Mouse (Mus musculus): ENCODE measurements at regions not wholly inside any gene's neighbourhood (a gene's known extent, or its start where the extent isn't known, plus 50 kb on each side); places are given as distances from the start of the nearest gene placed in this dataset.

DNA sequence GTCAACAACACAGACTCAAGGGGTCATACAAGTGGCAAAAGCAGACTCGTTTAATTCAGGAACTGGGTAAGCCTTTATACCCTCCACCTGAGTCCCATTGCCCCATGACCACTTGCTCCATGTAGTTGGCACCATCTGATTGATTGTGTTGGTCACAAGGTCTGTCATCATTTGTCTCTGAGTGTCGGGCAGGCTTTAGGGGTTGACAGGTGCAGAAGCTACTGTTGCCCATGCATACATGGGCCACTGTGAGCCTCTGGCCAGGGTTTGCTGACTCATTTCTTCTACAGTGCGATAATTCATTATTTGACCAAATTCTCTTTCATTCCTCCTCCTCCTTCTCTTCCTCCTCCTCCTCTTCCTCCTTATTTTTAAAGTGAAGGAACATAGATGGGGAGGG is 113.0 kb upstream of the Hdac4 start:
- 95% methylated on average over 3 of the region's 3 CpGs for WGBS
- Histone ChIP-seq H3K4me2 (replicated peaks) (no peak overlapping the region), H3K36me3 (no peaks in the 10 kb centered on the region), H3K9ac (replicated peaks) (no peak overlapping the region), H3K4me1 (replicated peaks) (no peaks in the 10 kb centered on the region), H3K4me3 (replicated peaks) (no peak overlapping the region), H3K27me3 (no peaks in the 10 kb centered on the region), H3K9me3 (0 out of 2 replicates have a peak, but pooled peaks cover 10% of the 10 kb centered on the region), H3K27ac (no peak overlapping the region)
- ATAC-seq = no peak

DNA sequence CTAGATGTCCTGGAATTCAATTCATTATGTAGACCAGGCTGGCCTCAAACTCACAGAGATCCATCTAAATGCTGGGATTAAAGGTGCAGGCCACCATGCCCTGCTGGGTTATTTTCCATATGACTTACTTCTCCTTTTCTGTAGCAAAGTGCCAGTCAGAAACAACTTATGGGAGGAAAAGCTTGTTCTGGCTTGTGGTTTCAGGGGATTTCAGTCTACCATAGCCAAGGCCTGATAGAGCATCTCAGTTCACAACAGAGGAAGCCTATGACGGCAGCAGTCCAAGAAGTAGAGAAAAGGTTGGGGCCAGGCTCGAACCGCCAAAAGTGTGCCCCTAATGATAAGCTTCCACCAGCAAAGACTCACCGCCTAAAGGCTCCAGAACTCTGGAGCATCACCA is 110.5 kb upstream of the Hdac4 start:
- H3K4me1 ChIP-seq (replicated peaks) = no peaks in the 10 kb centered on the region
- H3K27me3 ChIP-seq = no peaks in the 10 kb centered on the region
- H3K36me3 ChIP-seq = no peaks in the 10 kb centered on the region
- no peak overlapping the region for H3K4me3 ChIP-seq (replicated peaks)
- H3K9me3 ChIP-seq = 0 out of 2 replicates have a peak, but pooled peaks cover 10% of the 10 kb centered on the region
- H3K27ac ChIP-seq = no peak overlapping the region
- no peak overlapping the region for H3K4me2 ChIP-seq (replicated peaks)
- 89% methylated on average over 4 of the region's 4 CpGs for WGBS
- H3K9ac ChIP-seq (replicated peaks) = no peak overlapping the region
- no peak for ATAC-seq

DNA sequence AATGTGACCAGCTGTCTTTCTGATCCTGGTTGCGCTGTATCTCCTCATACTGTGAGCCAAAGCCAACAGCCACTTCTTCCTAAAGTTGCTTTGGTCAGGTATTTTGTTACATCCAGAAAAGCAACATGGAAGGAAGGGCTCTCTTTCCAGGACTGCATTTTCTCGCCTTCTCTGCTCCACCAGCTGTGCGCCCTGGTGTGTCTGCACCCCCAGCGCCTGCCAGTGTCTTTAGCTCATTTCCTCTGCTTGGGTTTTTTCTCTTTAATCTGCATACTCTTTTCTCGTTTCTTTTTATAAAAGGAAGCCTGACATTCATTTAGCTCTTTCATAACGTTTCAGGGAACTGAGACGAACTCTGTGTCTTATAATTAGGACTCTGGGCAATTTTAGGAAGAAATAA is 103.5 kb upstream of the Hdac4 start:
- Histone ChIP-seq H3K9me3 (no peaks in the 10 kb centered on the region), H3K36me3 (no peaks in the 10 kb centered on the region), H3K27me3 (no peaks in the 10 kb centered on the region), H3K27ac (no peak overlapping the region), H3K4me3 (replicated peaks) (no peak overlapping the region), H3K9ac (replicated peaks) (no peak overlapping the region), H3K4me2 (replicated peaks) (no peak overlapping the region), H3K4me1 (replicated peaks) (no peaks in the 10 kb centered on the region)
- no peak for ATAC-seq
- WGBS = 72% methylated on average over 7 of the region's 7 CpGs

DNA sequence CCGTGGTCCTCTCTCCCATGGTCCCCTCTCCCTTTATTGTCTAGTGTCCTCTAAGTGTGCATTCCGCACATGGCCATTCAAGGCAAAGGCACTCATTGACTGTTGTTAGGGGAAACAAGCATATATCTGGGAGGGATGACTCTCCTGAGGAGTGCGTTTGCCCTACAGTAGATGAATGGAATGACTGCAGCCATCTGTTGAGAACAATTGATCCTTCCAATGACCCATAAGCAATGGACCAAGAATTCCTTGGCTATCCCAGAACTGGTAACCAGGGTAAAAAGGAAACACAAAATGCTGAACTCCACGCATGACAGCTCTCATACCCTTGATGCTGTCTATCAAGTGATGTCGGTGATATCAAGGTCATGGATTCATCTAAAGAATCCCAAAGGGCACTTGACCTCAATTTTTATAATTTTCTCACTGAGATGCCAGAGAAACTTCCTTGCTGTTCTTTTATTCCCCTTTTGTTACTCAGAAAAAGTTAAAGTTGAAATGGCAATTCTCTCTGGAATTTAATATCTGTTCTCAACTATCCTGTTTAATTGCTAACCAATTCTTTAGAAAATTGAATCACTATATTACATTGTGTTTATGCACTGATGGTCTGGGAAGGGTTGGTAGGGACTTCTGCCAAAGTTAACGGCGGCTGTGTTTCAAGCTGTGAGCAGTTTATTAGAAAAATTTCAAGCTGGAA is 97.3 kb upstream of the Hdac4 start:
- no peaks in the 10 kb centered on the region for H3K27me3 ChIP-seq
- H3K36me3 ChIP-seq = no peaks in the 10 kb centered on the region
- H3K4me3 ChIP-seq (replicated peaks) = no peak overlapping the region
- H3K4me1 ChIP-seq (replicated peaks) = no peaks in the 10 kb centered on the region
- no peaks in the 10 kb centered on the region for H3K9me3 ChIP-seq
- no peak overlapping the region for H3K9ac ChIP-seq (replicated peaks)
- H3K4me2 ChIP-seq (replicated peaks) = no peak overlapping the region
- ATAC-seq = no peak
- 71% methylated on average over 7 of the region's 7 CpGs for WGBS
- H3K27ac ChIP-seq = no peak overlapping the region

DNA sequence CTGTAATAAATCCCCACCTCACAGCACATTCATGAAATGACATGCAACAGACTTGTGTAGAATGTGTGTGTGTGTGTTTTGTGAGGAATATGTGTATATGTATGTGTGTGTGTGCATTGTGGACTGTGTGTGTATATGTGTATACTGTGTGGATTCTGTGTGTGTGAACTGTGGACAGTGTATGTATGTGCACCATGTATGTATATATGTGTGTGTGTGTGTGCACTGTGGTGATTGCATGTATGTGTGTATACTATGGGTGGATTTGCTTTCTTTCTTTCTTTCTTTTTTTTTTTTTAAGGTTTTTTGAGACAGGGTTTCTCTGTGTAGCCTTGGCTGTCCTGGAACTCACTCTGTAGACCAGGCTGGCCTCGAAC is 91.5 kb upstream of the Hdac4 start:
- no peak overlapping the region for H3K4me2 ChIP-seq (replicated peaks)
- H3K4me3 ChIP-seq (replicated peaks) = no peak overlapping the region
- H3K27me3 ChIP-seq = no peaks in the 10 kb centered on the region
- H3K27ac ChIP-seq = 0 out of 2 replicates have a peak overlapping the region, but pooled peaks have one; percentile 72
- peaks cover 17% of the 10 kb centered on the region for H3K4me1 ChIP-seq (replicated peaks)
- H3K9me3 ChIP-seq = no peaks in the 10 kb centered on the region
- 95% methylated on average over 1 of the region's 1 CpGs for WGBS
- H3K36me3 ChIP-seq = no peaks in the 10 kb centered on the region
- H3K9ac ChIP-seq (replicated peaks) = no peak overlapping the region
- no peak for ATAC-seq

DNA sequence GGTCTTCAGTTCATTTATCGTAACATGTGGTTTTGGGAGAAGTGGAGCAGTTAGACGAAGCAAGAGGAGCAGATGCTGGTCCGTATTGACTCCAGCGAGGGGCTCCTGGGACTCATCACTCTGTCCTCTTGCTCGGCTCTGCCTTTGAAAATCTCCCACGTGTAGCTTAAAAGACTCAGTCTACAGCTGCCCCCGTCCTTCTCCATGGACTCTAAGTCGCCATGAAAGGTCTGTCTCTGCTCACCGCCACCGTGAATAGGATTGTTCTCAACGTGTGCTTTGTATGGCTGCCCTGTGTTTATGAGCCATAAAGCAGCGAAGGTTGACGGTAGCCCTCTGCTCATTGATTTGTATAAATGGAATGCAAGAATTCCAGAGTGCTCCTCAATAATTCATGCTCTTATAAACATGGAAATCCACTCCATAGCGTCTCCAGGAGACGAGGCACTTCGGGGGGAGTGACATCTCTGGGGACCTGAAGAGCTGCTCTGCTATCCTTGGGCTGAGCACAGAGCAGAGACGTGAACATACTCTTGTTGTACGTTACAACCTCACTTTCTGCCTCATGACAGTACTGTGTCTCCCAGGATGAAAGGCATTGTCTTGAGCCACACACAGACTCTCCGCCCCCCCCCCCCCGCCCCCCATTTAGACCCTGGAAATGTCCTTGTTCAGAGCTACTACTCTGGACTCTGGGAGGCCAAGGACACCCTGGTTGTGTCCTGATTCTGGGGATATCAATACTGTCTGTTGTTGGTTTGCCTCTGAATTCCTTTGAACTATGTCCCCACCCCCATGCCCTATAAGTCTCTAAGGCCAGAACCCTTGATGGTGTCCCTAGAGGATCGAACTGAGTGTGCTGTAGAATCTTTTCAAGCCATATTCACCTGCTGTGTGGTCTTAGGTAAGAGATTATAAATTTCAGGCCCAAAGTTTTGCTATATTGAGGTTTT is 90.8 kb upstream of the Hdac4 start:
- WGBS = 26% methylated on average over 21 of the region's 21 CpGs
- Histone ChIP-seq H3K4me3 (replicated peaks) (peak overlapping the region; percentile 18; the same call in 1 of the 2 replicates), H3K4me2 (replicated peaks) (peak overlapping the region; percentile 45), H3K27ac (peak overlapping the region; percentile 72), H3K9ac (replicated peaks) (no peak overlapping the region), H3K36me3 (no peaks in the 10 kb centered on the region), H3K9me3 (no peaks in the 10 kb centered on the region), H3K4me1 (replicated peaks) (peaks cover 17% of the 10 kb centered on the region), H3K27me3 (no peaks in the 10 kb centered on the region)
- ATAC-seq = peak; percentile 85

DNA sequence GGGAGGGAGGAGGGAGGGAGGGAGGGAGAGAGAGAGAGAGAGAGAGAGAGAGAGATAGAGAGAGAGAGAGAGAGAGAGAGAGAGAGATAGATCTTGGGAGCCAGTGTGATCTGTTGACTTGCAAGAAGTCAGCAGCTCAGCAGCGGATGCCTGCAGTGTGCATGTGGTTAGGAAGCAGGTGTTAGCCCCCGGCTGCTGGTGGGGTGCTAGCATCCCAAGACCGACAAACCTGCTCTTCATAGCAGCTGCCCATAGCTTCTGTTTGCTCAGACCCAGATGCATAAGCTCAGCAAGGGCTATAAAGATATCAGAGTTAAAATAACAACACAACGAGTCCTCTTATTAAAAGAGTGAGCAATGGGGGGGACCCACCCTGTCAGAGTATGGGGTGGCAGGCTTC is 88.7 kb upstream of the Hdac4 start:
- H3K9me3 ChIP-seq = no peaks in the 10 kb centered on the region
- WGBS = 87% methylated on average over 4 of the region's 4 CpGs
- no peak for ATAC-seq

DNA sequence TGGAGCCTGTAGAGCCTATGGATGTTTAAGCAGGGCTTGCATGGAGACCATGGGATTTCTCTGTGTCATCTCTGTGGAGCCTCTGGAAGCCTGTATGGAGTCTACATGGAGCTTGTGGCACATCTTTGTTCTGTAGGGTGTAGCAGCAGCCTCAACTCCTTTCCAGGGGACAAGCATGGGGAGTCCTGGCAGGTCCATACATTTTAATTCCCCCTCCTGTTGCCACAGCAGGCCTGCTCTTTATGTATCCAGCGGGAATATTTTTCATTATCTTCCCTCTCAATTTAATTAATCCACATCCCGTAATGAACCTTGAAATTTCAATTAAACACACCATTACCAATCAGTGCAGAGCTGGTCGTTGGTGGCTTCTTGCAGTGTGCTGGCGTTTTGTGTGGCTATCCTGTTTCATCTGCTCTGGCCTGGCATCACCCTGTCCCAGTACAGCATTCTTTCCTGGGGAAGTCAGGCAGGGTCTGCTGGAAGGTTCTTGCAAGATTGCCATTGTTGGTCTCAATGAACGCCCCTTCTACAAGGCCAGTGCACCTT is 81.8 kb upstream of the Hdac4 start:
- no peak overlapping the region for H3K4me3 ChIP-seq (replicated peaks)
- ATAC-seq = no peak
- no peaks in the 10 kb centered on the region for H3K27me3 ChIP-seq
- 72% methylated on average over 5 of the region's 5 CpGs for WGBS
- no peak overlapping the region for H3K9ac ChIP-seq (replicated peaks)
- H3K36me3 ChIP-seq = no peaks in the 10 kb centered on the region
- peaks cover 4% of the 10 kb centered on the region; the same call in 1 of the 2 replicates for H3K9me3 ChIP-seq
- H3K4me2 ChIP-seq (replicated peaks) = no peak overlapping the region
- H3K27ac ChIP-seq = no peak overlapping the region
- peaks cover under 1% of the 10 kb centered on the region; the same call in 1 of the 2 replicates for H3K4me1 ChIP-seq (replicated peaks)

More for the DNA sequence above, 88.7 kb upstream of the Hdac4 start:
- Histone ChIP-seq H3K27me3 (no peaks in the 10 kb centered on the region), H3K4me3 (replicated peaks) (no peak overlapping the region), H3K27ac (no peak overlapping the region), H3K9ac (replicated peaks) (no peak overlapping the region), H3K36me3 (no peaks in the 10 kb centered on the region), H3K4me2 (replicated peaks) (no peak overlapping the region), H3K4me1 (replicated peaks) (peaks cover 17% of the 10 kb centered on the region)

DNA sequence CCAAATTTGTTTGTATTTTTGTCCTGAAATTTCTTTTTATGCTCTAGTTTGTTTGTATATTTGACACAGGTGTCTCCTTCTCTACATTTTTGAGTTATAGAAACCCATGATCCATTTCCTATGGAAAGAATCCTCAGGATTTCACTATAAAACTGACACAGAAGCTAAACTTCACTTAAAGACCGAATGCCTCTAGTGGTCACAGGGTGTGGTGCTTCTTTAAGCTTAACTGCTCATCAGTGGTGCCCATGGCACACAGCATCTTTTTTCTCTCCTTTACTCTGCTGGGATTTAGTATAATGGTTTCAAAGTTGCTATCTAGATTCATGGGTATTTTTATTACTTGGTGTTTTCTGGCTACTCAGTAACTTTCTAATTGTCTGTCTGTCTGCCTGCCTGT is 79.9 kb upstream of the Hdac4 start:
- H3K9me3 ChIP-seq = peaks cover 4% of the 10 kb centered on the region; the same call in 1 of the 2 replicates
- H3K4me1 ChIP-seq (replicated peaks) = peaks cover 10% of the 10 kb centered on the region
- no peak overlapping the region for H3K4me2 ChIP-seq (replicated peaks)
- H3K36me3 ChIP-seq = no peaks in the 10 kb centered on the region
- H3K4me3 ChIP-seq (replicated peaks) = no peak overlapping the region
- H3K27me3 ChIP-seq = no peaks in the 10 kb centered on the region
- no peak for ATAC-seq
- 75% methylated on average over 1 of the region's 1 CpGs for WGBS
- H3K9ac ChIP-seq (replicated peaks) = no peak overlapping the region
- H3K27ac ChIP-seq = no peak overlapping the region

DNA sequence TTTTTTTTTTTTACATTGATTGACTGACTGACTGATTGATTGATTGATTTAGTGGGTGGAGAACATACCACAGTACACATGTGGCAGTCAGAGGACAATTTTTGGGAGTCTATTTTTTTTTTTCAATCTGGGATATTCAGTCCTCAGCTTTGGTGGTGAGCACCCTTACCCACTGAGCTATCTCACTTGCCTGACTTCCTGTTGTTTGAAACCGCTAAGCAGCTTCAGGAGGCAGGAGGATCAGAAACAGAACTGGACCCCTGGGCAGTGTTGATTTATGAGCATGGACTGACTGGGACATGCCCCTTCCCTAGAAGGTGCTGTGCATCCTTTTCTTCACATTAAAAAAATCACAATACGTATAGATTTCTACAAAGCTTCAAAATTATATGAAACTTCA is 78.3 kb upstream of the Hdac4 start:
- no peak overlapping the region for H3K9ac ChIP-seq (replicated peaks)
- H3K36me3 ChIP-seq = no peaks in the 10 kb centered on the region
- H3K27ac ChIP-seq = no peak overlapping the region
- peaks cover 4% of the 10 kb centered on the region; the same call in 1 of the 2 replicates for H3K9me3 ChIP-seq
- ATAC-seq = no peak
- H3K4me1 ChIP-seq (replicated peaks) = peaks cover 16% of the 10 kb centered on the region
- no peak overlapping the region for H3K4me3 ChIP-seq (replicated peaks)
- H3K4me2 ChIP-seq (replicated peaks) = no peak overlapping the region
- no peaks in the 10 kb centered on the region for H3K27me3 ChIP-seq
- WGBS = 91% methylated on average over 2 of the region's 2 CpGs

DNA sequence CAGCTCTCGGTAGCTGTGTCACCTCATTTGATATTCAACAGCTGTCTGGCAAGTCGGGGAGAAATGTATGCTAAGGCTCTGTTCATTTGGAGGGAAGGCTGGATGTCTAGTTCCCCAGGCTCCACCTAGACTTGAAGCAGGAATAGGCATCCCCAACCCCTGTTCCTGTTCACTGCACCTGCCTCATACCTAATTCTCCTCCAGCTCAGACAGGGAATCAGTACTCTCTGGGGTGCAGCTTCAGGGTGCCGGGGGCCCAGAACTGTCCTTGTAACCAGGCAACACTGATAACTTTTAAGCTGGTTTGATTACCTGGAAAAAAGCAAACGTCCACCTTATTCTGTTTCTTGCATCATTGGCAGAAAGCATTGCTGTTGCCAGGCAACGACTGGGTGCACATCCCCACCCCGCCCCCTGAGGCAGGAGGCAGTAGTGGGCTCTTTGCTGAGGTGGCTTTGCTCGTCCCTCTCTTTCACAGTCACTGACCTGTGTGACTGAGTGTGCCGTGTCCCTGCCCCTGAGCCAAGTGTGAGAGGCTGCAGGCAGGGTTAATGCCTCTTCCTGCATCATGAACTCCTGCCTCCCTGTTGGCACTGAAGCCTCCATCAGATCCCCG is 76.3 kb upstream of the Hdac4 start:
- ATAC-seq = peak; percentile 69; the same call in 1 of the 2 replicates
- Histone ChIP-seq H3K4me3 (replicated peaks) (no peak overlapping the region), H3K36me3 (no peaks in the 10 kb centered on the region), H3K4me2 (replicated peaks) (no peak overlapping the region), H3K9me3 (peaks cover 4% of the 10 kb centered on the region; the same call in 1 of the 2 replicates), H3K27me3 (no peaks in the 10 kb centered on the region), H3K9ac (replicated peaks) (no peak overlapping the region), H3K27ac (no peak overlapping the region), H3K4me1 (replicated peaks) (peaks cover 16% of the 10 kb centered on the region)
- WGBS = 27% methylated on average over 9 of the region's 9 CpGs

All from midbrain, embryonic 13.5 days (tissue).